Mouse (Mus musculus) spleen, adult 2 months (tissue): Measurements from ENCODE around the gene Fzd7. TPM values are rescaled to one million over a fixed set of nuclear protein-coding genes. Genes with fewer than 3 reads are reported as not detected.
A peak's percentile ranks its signal among the peaks of the same experiment; 100 is the strongest.

Experiments used
- DNase-seq, 2 experiments: peaks; one replicate each; pipeline versions ENCODE4 v3.0.0 to v3.0.0-alpha.2; 2012 to 2021; ENCODE audit warnings: low spot score in 2 of 2, low read depth in 1 of 2
- H3K27ac ChIP-seq: fragments of 200-500 bp; 2 replicates; pipeline ENCODE4 v1.5.1; 2012; ENCODE audit warnings: low read length, inconsistent platforms; ENCODE audit not compliant: insufficient read depth
- H3K27me3 ChIP-seq: fragments of 200-500 bp; 2 replicates; pipeline ENCODE4 v1.6.1; 2012; ENCODE audit warnings: mild to moderate bottlenecking, moderate library complexity, low read length, inconsistent platforms; ENCODE audit not compliant: control insufficient read depth, insufficient read depth
- H3K36me3 ChIP-seq: fragments of 200-500 bp; 2 replicates; pipeline ENCODE4 v1.6.1; 2012; ENCODE audit warnings: mild to moderate bottlenecking, low read length, inconsistent platforms; ENCODE audit not compliant: control insufficient read depth, insufficient read depth
- H3K4me1 ChIP-seq: fragments of 200-500 bp; 2 replicates; pipeline ENCODE4 v1.6.1; 2011; ENCODE audit warnings: inconsistent platforms; ENCODE audit not compliant: control insufficient read depth, insufficient read depth, insufficient read length
- H3K4me3 ChIP-seq: fragments of 200-500 bp; 2 replicates; pipeline ENCODE4 v1.5.1; 2011; ENCODE audit warnings: mild to moderate bottlenecking, inconsistent platforms; ENCODE audit not compliant: insufficient read depth, insufficient read length; ENCODE audit errors: extremely low read depth
- CTCF ChIP-seq: fragments of 200-500 bp; IDR thresholded peaks from 2 replicates; pipeline ENCODE4 v1.5.1; 2011; ENCODE audit warnings: mild to moderate bottlenecking, inconsistent platforms; ENCODE audit not compliant: insufficient read depth, insufficient read length, insufficient replicate concordance; ENCODE audit errors: extremely low read depth
- POLR2A ChIP-seq: fragments of 200-500 bp; IDR thresholded peaks from 2 replicates; pipeline ENCODE4 v1.6.1; 2011; ENCODE audit warnings: low read depth, low read length, inconsistent platforms
- WGBS: fragments of 180-500 bp; shearing (Covaris S2); methylation state at CpG from one replicate; pipeline ENCODE4 v1.1.7; 2018; 5-methylcytosine and 5-hydroxymethylcytosine counted together
- polyA plus RNA-seq: library from polyadenylated mRNA; depleted of rRNA; stranded (reverse); fragments of >200 nt; gene quantifications from 2 replicates; pipeline ENCODE4 v1.2.3, GENCODE M21; 2012; rRNA removed

The Fzd7 gene
- 4.5 and 5.7 TPM in 2 replicates for polyA plus RNA-seq

DNA sequence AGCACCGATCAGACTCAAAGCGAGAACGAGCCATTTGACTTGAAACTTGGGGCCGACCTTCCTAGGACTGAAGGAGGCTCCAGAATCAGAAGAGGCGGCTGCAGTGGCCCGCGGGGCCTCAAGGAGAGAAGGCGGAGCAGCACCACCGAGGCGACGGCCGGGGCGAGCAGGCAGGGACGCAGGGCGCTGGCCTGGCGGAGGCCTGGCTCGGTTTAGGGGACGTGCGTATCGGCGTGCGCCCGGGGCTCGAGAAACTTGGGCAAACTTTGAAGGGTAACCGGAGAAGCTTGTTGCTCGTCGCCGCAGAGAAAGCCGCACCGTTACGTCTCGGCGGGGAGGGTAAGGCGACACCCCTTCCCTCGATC, at the start of gene Fzd7:
Fzd7 (plus strand) TSS at position 94 of the 365 bp plus-strand sequence.
- Histone ChIP-seq H3K4me1 (peaks cover 8% of the 10 kb centered on the region), H3K27ac (peak within 1 kb of the TSS; percentile 67), H3K4me3 (peak within 1 kb of the TSS; percentile 86), H3K27me3 (peaks cover 9% of the 10 kb centered on the region; the same call in 1 of the 2 replicates), H3K36me3 (no peaks in the 10 kb centered on the region)
- DNase-seq: peak in 1 of 2 experiments; percentile 20
- TF ChIP-seq POLR2A (no peak), CTCF (no peak)
- WGBS: under 1% methylated on average over 35 of the region's 35 CpGs

DNA sequence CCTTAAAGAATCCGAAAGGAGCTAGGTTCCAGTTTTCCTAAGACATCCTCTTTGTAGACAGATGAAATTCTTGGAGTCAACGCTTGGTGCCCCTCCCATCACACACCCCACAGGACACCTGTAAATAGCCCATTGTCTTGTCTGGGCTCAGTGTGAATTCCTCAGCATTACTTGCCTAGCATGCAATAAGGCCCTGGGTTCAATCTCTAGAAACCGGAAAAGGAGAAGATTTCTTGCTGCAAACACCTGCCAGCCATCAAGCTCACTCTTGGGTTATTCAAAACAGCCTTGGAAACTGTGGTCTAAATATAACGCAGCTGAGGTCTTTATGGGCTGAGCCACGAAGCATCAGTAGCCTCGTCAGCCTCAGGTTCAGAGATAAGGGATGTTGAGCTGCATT, 48.9 kb upstream of the Fzd7 start:
- H3K36me3 ChIP-seq: no peaks in the 10 kb centered on the region
- TF ChIP-seq POLR2A: no peak
- TF ChIP-seq CTCF: no peak
- no peaks in the 10 kb centered on the region for H3K4me1 ChIP-seq
- no peaks in the 10 kb centered on the region for H3K27me3 ChIP-seq
- H3K27ac ChIP-seq: no peak overlapping the region
- H3K4me3 ChIP-seq: no peak overlapping the region
- 73% methylated on average over 6 of the region's 6 CpGs for WGBS
- no peak for DNase-seq

DNA sequence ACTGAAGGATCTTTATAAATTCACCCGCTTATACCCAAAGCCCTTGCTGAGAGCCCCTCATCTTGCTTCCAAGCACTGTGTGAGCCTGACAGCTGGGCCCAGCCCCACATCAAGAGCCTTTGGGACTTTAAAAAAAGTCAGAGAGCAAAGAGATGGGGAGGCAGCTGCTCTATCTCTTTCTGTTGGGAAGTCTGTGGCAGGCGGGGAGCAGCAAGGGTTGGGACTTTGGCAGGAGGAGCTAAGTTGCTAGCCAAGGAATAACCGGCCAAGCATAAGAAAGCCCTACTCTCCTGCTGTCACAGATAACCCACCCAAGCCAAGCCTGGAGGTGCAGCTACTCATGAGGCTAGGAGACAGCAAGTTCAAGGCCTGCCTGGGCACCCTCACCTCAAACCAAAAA, 48.2 kb upstream of the Fzd7 start:
- Histone ChIP-seq H3K27me3 (no peaks in the 10 kb centered on the region), H3K4me3 (no peak overlapping the region), H3K36me3 (no peaks in the 10 kb centered on the region), H3K27ac (no peak overlapping the region), H3K4me1 (no peaks in the 10 kb centered on the region)
- no peak for TF ChIP-seq POLR2A
- no peak for TF ChIP-seq CTCF
- 83% methylated on average over 3 of the region's 3 CpGs for WGBS
- no peak for DNase-seq

- Histone ChIP-seq H3K36me3 (no peaks in the 10 kb centered on the region), H3K4me1 (no peaks in the 10 kb centered on the region), H3K4me3 (no peak overlapping the region), H3K27ac (no peak overlapping the region), H3K27me3 (no peaks in the 10 kb centered on the region)
- 83% methylated on average over 5 of the region's 5 CpGs for WGBS
- no peak for DNase-seq
- TF ChIP-seq CTCF (no peak), POLR2A (no peak)
These were observed 47.0 kb upstream of the Fzd7 start for GRCm38 (mm10) chr1:59435270-59435669.

GRCm38 (mm10) chr1:59436321-59436720, 45.9 kb upstream of the Fzd7 start:
- no peaks in the 10 kb centered on the region for H3K36me3 ChIP-seq
- no peaks in the 10 kb centered on the region for H3K4me1 ChIP-seq
- DNase-seq: no peak
- 88% methylated on average over 3 of the region's 3 CpGs for WGBS
- H3K4me3 ChIP-seq: no peak overlapping the region
- no peak for TF ChIP-seq CTCF
- no peaks in the 10 kb centered on the region for H3K27me3 ChIP-seq
- no peak overlapping the region for H3K27ac ChIP-seq

DNA sequence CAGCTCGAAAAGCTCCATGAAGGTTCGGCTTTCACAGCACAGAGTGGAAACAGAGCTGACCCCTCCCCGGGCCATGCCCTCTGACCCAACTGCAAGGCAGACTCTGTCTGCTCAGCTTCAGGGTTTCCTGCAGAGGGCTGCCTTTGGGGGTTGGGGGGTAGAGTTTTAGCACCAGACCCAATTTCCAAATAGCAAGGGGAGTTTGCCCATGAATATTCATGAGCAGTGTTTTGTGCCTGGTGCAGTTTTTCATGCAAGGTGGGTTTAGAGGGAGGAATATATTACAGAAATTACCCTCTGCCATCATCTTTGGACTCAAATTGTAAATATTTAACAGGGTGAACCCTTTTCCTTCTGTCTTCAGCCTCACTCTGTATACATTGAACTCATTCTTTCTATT, 44.3 kb upstream of the Fzd7 start:
- no peaks in the 10 kb centered on the region for H3K4me1 ChIP-seq
- 95% methylated on average over 3 of the region's 3 CpGs for WGBS
- no peak overlapping the region for H3K4me3 ChIP-seq
- DNase-seq: no peak
- no peaks in the 10 kb centered on the region for H3K27me3 ChIP-seq
- no peak overlapping the region for H3K27ac ChIP-seq
- no peak for TF ChIP-seq POLR2A
- no peak for TF ChIP-seq CTCF
- H3K36me3 ChIP-seq: no peaks in the 10 kb centered on the region

DNA sequence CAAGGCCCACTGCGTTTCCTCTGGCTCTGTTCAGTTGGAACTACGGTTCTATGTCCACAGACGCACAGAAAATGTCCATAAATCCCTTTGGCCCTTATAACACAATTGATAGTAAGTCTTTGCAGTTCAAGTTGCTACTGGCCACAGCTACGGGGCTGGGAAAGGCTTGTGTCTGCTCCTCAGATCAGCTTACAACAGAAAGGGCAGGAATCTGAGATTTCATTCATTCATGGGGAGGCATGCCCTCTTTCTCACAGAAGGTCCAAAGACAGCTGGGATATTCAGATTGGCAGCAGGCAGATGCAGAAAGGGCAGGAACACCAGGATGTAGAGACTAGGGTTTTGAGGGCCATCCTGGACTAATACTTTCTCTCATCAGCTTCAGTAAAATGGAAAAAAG, 43.9 kb upstream of the Fzd7 start:
- no peak overlapping the region for H3K27ac ChIP-seq
- no peak for DNase-seq

More for the DNA sequence above, 43.9 kb upstream of the Fzd7 start:
- Histone ChIP-seq H3K4me1 (no peaks in the 10 kb centered on the region), H3K27me3 (no peaks in the 10 kb centered on the region), H3K4me3 (no peak overlapping the region), H3K36me3 (no peaks in the 10 kb centered on the region)
- 94% methylated on average over 4 of the region's 4 CpGs for WGBS
- TF ChIP-seq CTCF (no peak), POLR2A (no peak)
